Mouse (Mus musculus) megakaryocyte-erythroid progenitor cell, adult 5-6 weeks (primary cell): ENCODE data around the gene Lss. TPM values are rescaled to one million over a fixed set of nuclear protein-coding genes. Genes with fewer than 3 reads are reported as not detected.

Experiments used
- ATAC-seq: replicated peaks from 2 replicates; pipeline ENCODE4 v1.8.0; 2016; ENCODE audit warnings: mild to moderate bottlenecking, inconsistent platforms; ENCODE audit not compliant: severe bottlenecking, poor library complexity, low FRiP score, low TSS enrichment
- total RNA-seq, 2 experiments: library from RNA; stranded (forward) in 1 of 2; stranded (reverse) in 1 of 2; fragments of 200-1000, 215-1000 nt in 1 of 2; fragments of >200 nt in 1 of 2; fragmentation: Nextera tagmentation in 1 of 2; gene quantifications; 2 replicates each; pipeline ENCODE4 v1.2.3; 2014 to 2017

Gene Lss
- total RNA-seq (2014; fragmentation: Nextera tagmentation): 7.5 and 11.4 TPM in 2 replicates
- 9.9 and 15.6 TPM in 2 replicates for total RNA-seq (2017)

DNA sequence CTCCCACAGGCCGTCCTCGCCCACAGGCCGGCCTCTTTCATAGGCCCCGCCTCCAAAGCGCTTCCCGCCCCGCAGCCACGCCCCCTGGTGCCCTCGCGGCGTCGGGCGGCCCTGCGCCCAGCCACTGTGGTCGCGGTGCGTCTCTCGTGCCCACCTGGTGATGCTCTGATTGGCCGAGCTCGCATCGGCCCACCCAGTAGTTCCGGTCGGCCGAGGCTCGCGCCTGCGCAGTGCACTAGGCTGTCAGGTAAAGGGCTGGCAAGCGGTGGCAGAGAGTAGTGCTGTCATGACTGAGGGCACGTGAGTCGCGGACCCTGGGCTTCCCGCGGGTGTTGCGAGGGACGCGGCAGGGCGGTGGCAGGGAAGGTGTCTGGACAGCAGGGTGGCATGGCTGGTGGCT, at the start of gene Lss:
Lss (plus strand) TSS at position 214 of the 400 bp plus-strand sequence.
- peak; percentile 99 for ATAC-seq

DNA sequence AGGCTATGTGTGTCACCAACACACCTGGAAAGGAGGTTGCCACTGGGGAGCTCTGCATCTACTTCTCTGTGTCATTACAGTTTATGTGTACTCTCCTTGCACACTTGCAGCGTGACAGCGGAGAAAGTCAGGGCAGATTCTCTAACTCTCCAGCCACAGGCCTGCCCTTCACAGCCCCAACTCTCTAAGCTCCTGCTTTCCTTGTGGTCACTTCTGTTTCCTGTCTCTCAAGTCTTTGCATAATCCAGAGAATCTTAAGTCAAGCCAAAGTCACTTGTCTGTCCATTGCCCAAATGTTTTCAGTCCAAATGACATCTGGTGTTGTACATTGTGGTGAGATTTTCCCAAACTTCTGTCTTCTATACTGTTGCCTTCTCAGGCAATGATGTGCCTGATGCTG, 45.1 kb upstream of the Lss start:
- ATAC-seq: no peak

GRCm38 (mm10) chr10:76488265-76488664, 43.1 kb upstream of the Lss start:
- ATAC-seq: peak; percentile 62

DNA sequence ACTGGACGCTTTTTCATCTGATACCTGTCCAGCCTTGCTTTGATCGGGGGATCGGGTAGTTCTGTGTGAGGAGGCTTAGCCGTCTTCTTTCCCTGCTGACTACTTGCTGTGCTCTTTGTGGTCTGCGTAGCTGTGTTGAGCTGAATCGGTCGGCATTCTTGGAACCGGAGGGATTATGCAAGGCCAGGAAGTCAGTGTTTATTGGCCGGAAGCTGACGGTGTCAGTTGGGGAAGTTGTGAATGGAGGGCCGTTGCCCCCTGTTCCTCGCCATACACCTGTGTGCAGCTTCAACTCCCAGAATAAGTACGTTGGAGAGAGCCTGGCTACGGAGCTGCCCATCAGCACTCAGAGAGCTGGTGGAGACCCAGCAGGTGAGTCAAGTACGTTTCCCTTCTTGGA, 42.2 kb upstream of the Lss start:
- no peak for ATAC-seq

- ATAC-seq: peak; percentile 94
These were observed 37.9 kb upstream of the Lss start for GRCm38 (mm10) chr10:76493527-76493926.

- no peak for ATAC-seq
These were observed 35.9 kb upstream of the Lss start for GRCm38 (mm10) chr10:76495501-76495900.

DNA sequence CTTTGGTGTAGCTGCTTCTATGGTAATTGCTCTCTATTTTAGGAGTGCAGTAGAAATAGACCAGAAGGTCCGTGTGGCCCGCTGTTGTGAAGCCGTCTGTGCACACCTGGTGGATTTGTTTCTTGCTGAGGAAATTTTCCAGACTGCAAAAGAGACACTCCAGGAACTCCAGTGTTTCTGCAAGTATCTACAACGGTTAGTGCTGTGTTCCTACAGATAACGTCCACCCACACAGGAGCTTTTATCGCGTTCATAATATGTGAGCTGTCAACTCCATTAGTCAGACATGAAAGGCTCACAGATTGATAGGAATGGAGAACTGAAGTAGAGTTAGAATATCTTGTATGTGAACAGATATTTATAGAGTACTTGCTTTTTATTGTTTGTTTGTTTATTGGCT, 35.0 kb upstream of the Lss start:
- no peak for ATAC-seq

- ATAC-seq: no peak
These were observed 33.9 kb upstream of the Lss start for GRCm38 (mm10) chr10:76497522-76497921.

DNA sequence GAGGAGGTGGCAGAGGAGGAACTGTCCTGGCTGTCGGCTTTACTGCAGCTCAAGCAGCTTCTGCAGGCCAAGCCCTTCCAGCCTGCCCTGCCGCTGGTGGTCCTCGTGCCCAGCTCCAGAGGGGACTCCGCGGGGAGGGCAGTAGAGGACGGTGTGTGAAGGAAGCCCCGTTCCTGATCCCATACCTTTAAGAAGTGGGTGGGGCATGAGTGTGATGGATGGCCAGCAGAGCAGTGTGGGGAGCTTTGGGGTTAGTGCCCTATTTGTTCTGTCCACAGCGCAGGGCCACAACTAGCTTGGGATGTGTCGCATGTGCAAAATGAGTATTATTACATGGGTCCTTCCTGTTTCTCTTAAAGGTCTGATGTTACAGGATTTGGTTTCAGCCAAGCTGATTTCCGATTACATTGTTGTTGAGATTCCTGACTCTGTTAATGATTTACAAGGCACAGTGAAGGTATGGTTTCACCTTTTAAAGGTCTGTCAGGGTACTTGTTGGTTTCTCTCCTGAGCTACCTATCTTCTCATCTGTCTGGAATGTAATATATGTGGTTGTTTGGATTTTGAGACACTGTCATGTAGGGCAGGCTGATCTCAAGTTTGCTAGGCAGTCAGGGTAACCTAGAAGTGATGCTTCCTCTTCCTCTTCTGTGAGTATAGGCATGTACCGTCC, 27.0 kb upstream of the Lss start:
- peak; percentile 23; the same call in 1 of the 2 replicates for ATAC-seq

DNA sequence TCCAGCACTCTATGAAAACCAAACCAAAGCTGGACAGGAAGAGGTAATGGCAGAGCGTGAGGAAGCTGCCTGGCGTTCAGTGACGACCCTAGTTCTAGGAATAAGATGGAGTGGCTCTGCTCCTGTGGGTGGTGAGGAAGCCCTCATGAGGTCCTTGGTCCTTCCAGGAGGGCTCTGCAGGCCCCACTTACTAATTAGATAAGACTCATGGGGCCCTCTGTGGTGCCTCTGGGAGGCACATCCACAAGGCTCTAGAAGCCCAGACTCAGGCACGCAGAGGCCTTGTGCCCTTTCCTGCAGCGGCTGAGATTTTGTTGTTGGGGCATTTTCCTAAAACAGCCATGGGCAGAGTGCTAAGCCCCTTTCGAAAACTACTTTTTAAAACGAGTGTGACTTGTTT, 25.5 kb upstream of the Lss start:
- ATAC-seq: no peak

DNA sequence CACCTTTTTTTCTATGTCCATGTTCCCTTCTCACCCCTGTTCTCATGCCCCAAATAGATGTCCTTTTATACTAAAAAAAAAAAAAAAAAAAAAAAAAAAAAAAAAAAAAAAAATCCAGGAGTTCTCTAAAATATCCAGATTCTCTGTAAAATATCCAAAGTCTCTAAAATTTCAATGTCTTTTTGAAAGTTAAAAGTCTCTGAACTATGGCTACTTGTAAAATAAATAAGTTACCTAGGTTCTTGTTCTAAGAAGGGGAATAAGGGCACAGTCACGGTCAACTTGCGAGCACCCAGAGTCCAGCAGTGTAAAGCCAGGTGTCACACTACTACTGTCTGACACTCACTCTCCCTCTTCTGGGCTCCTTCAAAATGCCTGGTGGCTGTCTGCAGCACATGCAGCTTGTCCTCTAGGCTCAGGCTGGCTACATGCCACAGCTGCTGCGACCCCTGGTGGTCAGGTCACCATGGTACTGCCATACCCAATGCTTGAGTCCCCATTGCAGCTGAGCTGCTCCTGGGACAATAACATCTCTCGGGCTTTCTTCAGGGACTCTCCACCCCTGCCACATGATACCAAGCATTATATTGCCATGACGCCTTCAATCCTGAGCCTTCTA, 18.3 kb upstream of the Lss start:
- ATAC-seq: peak; percentile 99

- peak; percentile 13 for ATAC-seq
These were observed 466 bp upstream of the Lss start for GRCm38 (mm10) chr10:76530922-76531321.

GRCm38 (mm10) chr10:76531828-76532227, 440 bp downstream of the Lss start:
- 0 out of 2 replicates have a peak, but pooled peaks have one; percentile 3 for ATAC-seq

DNA sequence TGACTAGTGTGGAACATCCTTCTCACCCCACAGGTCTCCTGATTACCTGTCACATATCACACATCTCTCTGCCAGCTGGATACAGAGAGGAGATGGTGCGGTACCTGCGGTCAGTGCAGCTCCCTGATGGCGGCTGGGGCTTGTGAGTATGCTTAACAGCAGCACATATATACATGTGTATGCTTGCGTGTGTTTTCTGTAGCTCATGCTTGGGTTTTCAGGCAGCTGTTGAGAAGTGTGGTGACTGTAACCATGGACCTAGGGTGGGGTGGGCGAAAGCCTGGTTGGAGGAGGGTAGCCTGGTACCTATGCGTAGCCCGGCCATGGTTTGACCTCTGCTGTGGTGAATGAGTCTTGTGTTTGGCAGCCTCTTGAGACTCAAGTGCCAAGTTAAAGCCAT, 4.1 kb downstream of the Lss start:
- ATAC-seq: no peak

GRCm38 (mm10) chr10:76537619-76538018, 6.2 kb downstream of the Lss start:
- no peak for ATAC-seq

- 0 out of 2 replicates have a peak, but pooled peaks have one; percentile 19 for ATAC-seq
These were observed 10.1 kb downstream of the Lss start for GRCm38 (mm10) chr10:76541336-76542085.

- ATAC-seq: 0 out of 2 replicates have a peak, but pooled peaks have one; percentile 8
These were observed 11.4 kb downstream of the Lss start for GRCm38 (mm10) chr10:76542636-76543375.

GRCm38 (mm10) chr10:76546566-76546965, 15.2 kb downstream of the Lss start:
- no peak for ATAC-seq

DNA sequence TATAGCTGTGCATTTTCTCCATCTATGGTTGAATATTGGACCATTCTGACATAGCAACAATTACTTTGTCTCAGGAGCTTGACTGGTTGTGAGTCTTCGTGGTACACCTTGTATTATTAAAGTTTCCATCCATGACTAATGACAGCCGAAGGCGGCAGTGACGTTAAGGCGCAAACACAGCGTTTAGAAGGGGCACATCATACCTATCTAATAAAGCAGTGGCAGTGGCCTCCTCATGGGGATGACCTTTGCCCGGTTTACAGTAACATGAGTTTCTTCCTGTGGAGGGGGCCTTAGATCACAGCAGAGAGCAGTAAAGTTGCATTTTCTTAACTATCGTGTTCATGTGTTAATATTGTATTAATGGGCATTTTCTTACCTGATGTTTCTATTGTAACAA, 16.8 kb downstream of the Lss start:
- no peak for ATAC-seq

DNA sequence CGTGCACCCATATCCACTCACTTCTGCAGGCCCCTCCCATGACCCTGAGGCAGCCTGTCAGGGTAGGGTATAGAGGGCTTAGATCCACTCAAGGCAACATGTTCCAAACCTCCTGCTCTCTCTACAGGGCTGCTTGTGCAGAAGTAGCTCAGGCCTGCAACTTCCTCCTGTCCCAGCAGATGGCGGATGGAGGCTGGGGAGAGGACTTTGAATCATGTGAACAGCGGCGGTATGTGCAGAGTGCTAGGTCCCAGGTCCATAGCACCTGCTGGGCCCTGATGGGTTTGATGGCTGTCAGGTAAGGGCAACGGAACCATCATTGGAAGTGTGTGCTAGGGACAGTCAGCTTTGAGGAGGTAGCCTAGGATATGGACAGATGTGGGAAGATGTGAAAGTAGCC, 19.1 kb downstream of the Lss start:
- no peak for ATAC-seq
